Mouse (Mus musculus) liver, embryonic 16.5 days (tissue): ENCODE measurements around the gene Fam71b. TPM values are rescaled to one million over a fixed set of nuclear protein-coding genes. Genes with fewer than 3 reads are reported as not detected.

Source experiments
- ATAC-seq: fragments of 200-750 bp; cut with Nextera tagmentation; 2 replicates; pipeline ENCODE4 v1.8.0; 2017; ENCODE audit warnings: low read depth, mild to moderate bottlenecking, moderate number of reproducible peaks, moderate library complexity
- H3K27ac ChIP-seq: fragments of 300-500 bp; sonication (generic); 2 replicates; pipeline ENCODE4 v1.5.1; 2014; ENCODE audit warnings: mild to moderate bottlenecking, low read length
- H3K27me3 ChIP-seq: fragments of 300-500 bp; sonication (generic); 2 replicates; pipeline ENCODE4 v1.6.1; 2014; ENCODE audit warnings: low read depth, low read length, mixed read lengths; ENCODE audit not compliant: control insufficient read depth, insufficient read depth
- H3K36me3 ChIP-seq: fragments of 300-500 bp; sonication (generic); 2 replicates; pipeline ENCODE4 v1.6.1; 2014; ENCODE audit warnings: mild to moderate bottlenecking; ENCODE audit not compliant: control insufficient read depth, insufficient read depth
- H3K4me1 ChIP-seq: fragments of 300-500 bp; sonication (generic); 2 replicates; pipeline ENCODE4 v1.6.1; 2014; ENCODE audit warnings: low read depth, low read length, mixed read lengths; ENCODE audit not compliant: control insufficient read depth
- H3K4me2 ChIP-seq: fragments of 300-500 bp; sonication (generic); 2 replicates; pipeline ENCODE4 v1.6.1; 2014; ENCODE audit warnings: low read depth, low read length, mixed read lengths
- H3K4me3 ChIP-seq: fragments of 300-500 bp; sonication (generic); 2 replicates; pipeline ENCODE4 v1.5.1; 2014; ENCODE audit warnings: low read depth, mild to moderate bottlenecking, low read length
- H3K9ac ChIP-seq: fragments of 300-500 bp; sonication (generic); 2 replicates; pipeline ENCODE4 v1.6.1; 2014; ENCODE audit warnings: low read depth, low read length
- H3K9me3 ChIP-seq: fragments of 300-500 bp; sonication (generic); replicated peaks from 2 replicates; pipeline ENCODE4 v1.6.1; 2016; ENCODE audit warnings: low read length; ENCODE audit not compliant: control insufficient read depth
- WGBS: fragments of 180-500 bp; shearing (Covaris S2); extraction: QIAGEN DNeasy Blood & Tissue Kit; methylation state at CpG from one replicate; pipeline ENCODE4 v1.1.7; 2014; ENCODE audit not compliant: insufficient replicate concordance; 5-methylcytosine and 5-hydroxymethylcytosine counted together
- polyA plus RNA-seq: library from polyadenylated mRNA; unstranded; fragments of >200 nt; fragmentation: Nextera tagmentation; extraction: Ambion mirVana; gene quantifications from 2 replicates; pipeline ENCODE4 v1.2.1, GENCODE M21; 2015

Fam71b gene
- polyA plus RNA-seq, 1 experiment from 2014 or later: 0.04 TPM

DNA sequence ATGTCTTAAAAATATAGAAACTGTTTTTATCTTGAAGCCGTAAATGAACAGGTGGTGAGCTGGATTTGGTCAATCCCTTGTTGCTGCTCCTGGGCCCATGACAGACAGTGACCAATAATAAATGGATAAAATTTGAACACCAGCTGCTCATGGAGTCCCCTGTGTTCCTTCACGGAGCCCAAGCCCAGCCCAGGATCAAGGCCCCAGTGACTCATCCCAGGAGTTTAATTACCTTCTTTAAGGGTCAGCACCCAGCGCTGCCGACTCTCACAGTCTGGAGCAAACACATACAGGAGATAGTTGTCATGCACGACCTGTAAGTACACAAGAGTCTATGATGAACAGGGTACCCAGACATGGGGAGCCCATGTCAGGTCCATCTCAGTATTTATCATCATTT lies 30.6 kb upstream of the Fam71b start:
- Histone ChIP-seq H3K4me1 (peaks cover 3% of the 10 kb centered on the region), H3K27ac (no peak overlapping the region), H3K27me3 (no peaks in the 10 kb centered on the region), H3K4me2 (no peak overlapping the region), H3K36me3 (no peaks in the 10 kb centered on the region), H3K4me3 (no peak overlapping the region), H3K9ac (no peak overlapping the region), H3K9me3 (no peaks in the 10 kb centered on the region)
- 66% methylated on average over 5 of the region's 5 CpGs for WGBS
- no peak for ATAC-seq

DNA sequence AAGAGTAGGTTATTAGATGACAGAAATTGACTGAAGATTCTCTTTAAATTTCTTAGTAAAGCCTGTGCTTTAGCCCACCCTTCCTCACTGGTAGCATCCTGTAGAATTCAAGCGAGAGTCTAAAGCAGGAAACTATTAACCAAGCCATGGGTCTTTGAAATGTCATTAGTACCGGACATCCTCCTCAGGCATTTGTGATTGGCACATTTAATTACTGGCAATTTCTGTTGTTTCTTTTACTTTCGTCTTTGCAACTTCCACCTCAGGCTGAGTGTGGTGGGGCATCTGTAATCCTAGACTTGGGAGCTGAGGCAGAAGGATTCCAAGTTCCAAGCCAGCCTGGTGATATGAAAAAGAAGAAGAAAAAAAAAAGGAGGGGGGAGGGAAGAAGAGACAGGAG lies 30.0 kb upstream of the Fam71b start:
- WGBS: 36% methylated on average over 3 of the region's 3 CpGs
- Histone ChIP-seq H3K4me3 (no peak overlapping the region), H3K27ac (no peak overlapping the region), H3K27me3 (no peaks in the 10 kb centered on the region), H3K4me1 (peaks cover 3% of the 10 kb centered on the region), H3K9ac (no peak overlapping the region), H3K36me3 (no peaks in the 10 kb centered on the region), H3K4me2 (no peak overlapping the region), H3K9me3 (no peaks in the 10 kb centered on the region)
- ATAC-seq: no peak

DNA sequence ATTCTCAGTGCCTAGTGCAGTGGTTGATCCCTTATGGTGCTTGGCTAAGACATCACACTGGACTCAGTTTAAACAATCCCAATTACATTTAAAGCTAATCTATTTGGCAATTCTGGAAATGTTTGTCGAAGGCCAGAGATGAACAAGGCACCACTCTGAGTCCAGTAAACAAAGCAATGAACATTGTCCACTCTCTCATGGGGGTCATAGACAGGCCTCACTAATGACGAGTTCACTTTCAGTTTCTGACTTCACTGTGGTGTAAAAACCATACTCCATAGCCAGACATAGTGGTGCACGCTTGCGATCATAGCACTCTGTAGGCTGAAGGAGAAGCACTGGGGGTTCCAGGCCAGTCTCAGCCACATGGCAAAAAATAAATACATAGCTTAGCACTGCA lies 25.9 kb upstream of the Fam71b start:
- no peak overlapping the region for H3K27ac ChIP-seq
- 64% methylated on average over 4 of the region's 4 CpGs for WGBS
- H3K9me3 ChIP-seq: no peaks in the 10 kb centered on the region
- H3K9ac ChIP-seq: no peak overlapping the region
- H3K36me3 ChIP-seq: no peaks in the 10 kb centered on the region
- H3K4me2 ChIP-seq: no peak overlapping the region
- H3K27me3 ChIP-seq: no peaks in the 10 kb centered on the region
- no peak overlapping the region for H3K4me3 ChIP-seq
- peak; percentile 47; the same call in 1 of the 2 replicates for ATAC-seq
- peaks cover 3% of the 10 kb centered on the region for H3K4me1 ChIP-seq

DNA sequence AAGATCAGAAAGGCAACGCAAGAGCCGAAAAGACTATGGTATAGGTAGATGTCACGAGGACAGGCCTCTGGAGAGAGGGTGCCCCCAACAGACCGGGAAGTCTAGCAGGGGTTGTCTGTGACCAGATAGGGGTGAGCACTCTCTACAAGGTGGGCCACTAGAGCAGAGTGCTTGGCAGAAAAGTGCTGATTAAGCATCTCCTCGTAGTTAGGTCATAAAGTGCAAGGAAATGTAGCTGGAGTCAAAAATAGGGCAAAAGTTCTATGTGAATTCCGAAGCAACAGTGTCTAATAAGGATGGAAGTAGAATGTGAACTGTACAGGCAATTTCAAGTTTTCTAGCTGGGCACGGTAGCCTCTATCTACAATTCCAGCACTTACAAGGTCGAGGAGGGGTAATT lies 25.1 kb upstream of the Fam71b start:
- no peak overlapping the region for H3K27ac ChIP-seq
- 67% methylated on average over 8 of the region's 8 CpGs for WGBS
- no peaks in the 10 kb centered on the region for H3K9me3 ChIP-seq
- ATAC-seq: no peak
- H3K36me3 ChIP-seq: no peaks in the 10 kb centered on the region
- H3K4me2 ChIP-seq: no peak overlapping the region
- no peak overlapping the region for H3K4me3 ChIP-seq
- no peaks in the 10 kb centered on the region for H3K27me3 ChIP-seq
- peaks cover 3% of the 10 kb centered on the region for H3K4me1 ChIP-seq
- no peak overlapping the region for H3K9ac ChIP-seq

DNA sequence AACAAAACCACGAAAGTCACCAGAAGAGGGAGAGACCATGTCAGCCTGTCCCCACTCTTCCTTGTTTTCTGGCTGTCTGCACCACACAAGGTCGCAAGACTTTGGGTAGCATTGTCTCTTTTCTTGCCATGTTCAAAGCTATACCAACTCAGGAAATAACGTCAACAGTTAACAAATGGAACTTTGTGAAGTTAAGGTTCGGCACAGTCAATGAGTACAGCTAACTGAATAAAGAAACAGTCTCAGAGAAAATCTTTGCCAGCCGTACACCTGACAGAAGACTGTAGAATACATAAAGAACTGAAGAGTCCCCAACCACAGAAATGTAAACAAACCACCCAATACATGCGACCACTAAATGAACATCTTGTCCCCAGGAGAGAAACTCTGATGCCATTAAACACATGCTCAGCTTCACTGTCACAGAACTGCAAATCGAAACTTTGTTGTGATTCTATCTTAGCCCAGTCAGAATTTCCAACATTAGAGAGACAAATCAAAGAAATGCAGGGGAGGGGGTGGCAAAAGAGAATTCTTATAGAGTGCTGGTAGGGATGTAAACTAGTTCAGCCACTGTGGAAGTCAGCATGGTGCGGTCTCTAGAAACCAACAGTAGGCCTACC lies 23.9 kb upstream of the Fam71b start:
- WGBS: 54% methylated on average over 8 of the region's 8 CpGs
- no peak for ATAC-seq
- no peak overlapping the region for H3K4me2 ChIP-seq

DNA sequence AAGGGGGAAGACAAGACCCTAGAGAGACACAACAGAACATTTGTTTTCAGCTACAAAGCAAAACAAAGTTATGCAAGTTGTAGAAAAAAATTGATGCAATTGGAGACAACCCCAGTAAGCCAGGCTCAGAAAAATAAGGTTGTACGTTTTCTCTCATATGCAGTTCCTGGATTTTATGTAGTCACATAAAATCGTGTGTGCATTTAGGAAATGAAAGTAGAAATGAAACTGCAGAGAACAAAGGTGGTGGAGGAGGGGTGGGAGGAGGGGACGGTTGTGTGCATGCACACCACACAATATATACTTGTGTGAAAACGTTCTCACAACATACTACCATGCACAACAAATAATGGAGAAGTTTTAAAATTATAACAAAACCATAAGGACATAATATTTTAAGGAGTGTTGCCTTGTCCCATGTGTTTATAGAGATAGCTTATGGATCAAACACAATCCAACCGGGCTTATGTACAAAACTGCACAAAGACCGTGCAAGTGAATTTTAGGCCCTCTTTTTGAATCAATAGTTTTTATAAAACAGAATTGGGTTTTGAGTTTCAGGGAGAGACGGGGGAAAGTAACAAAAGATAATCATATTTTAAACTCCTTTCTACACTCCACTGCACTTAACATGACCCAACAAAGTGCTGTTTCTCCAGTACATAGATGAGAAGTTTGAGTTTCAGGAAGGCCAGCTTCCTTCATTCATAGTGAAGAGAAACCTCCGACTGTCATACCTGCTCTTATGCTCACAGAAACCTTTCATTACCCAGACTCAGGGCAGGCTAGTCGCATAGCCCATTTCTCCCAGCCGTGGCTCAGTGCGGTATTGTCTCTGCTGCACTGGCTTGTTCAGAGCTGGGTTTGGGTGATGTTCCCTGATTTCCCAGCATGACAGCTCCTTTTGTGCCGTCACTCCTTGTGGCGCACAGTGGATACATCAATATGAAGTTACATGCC lies 23.0 kb upstream of the Fam71b start:
- Histone ChIP-seq H3K4me3 (no peak overlapping the region), H3K27ac (no peak overlapping the region), H3K36me3 (no peaks in the 10 kb centered on the region), H3K4me2 (no peak overlapping the region), H3K9me3 (no peaks in the 10 kb centered on the region), H3K27me3 (no peaks in the 10 kb centered on the region), H3K9ac (no peak overlapping the region), H3K4me1 (peaks cover 13% of the 10 kb centered on the region)
- WGBS: 69% methylated on average over 13 of the region's 13 CpGs
- ATAC-seq: no peak

More for the DNA sequence above, 23.9 kb upstream of the Fam71b start:
- no peaks in the 10 kb centered on the region for H3K9me3 ChIP-seq
- no peak overlapping the region for H3K9ac ChIP-seq
- no peak overlapping the region for H3K4me3 ChIP-seq
- H3K4me1 ChIP-seq: peaks cover 8% of the 10 kb centered on the region
- H3K36me3 ChIP-seq: no peaks in the 10 kb centered on the region
- no peak overlapping the region for H3K27ac ChIP-seq
- H3K27me3 ChIP-seq: no peaks in the 10 kb centered on the region

DNA sequence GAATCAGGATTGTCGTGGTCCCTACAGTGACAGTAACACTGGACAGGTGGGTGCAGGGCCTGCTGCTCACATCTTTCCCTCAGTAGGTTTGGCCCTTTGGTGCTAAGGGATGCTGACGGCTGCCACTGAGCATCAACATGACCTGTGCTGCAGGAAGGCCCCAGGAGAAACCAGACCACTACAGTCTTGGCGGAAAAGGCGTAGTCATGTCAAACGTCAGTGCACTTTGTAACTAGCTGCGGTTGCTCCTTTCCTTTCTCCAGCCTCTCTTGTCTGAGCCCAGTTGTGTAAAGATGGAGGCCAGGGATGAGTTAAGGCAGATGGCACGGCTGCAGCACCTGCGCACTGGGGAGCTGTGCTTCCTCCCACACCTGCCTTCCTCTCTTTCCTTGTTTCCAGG lies 21.3 kb upstream of the Fam71b start:
- H3K27ac ChIP-seq: no peak overlapping the region
- WGBS: 79% methylated on average over 8 of the region's 8 CpGs
- H3K4me3 ChIP-seq: no peak overlapping the region
- no peak overlapping the region for H3K9ac ChIP-seq
- H3K27me3 ChIP-seq: no peaks in the 10 kb centered on the region
- H3K9me3 ChIP-seq: no peaks in the 10 kb centered on the region
- peaks cover 16% of the 10 kb centered on the region for H3K4me1 ChIP-seq
- H3K36me3 ChIP-seq: no peaks in the 10 kb centered on the region
- ATAC-seq: no peak
- H3K4me2 ChIP-seq: no peak overlapping the region

DNA sequence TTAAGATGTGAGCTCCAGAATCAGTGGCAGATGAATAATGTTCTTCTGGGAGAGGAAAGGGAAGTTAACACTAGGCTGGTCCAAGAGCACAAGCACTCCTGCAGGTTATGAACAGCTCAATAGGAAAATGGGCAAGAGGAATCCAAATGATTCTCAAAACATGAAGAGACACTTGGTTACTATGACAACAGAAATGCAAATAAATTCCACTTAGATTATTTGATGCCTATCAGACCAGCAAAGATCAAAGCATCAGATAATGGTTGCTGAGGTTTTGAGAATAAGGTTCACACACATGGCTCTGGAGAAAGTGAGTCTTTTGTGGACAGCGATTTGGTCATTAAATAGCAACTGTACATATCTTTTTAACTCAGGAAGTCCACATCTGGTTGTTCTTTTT lies 19.0 kb upstream of the Fam71b start:
- Histone ChIP-seq H3K4me3 (no peak overlapping the region), H3K4me1 (peaks cover 14% of the 10 kb centered on the region), H3K36me3 (no peaks in the 10 kb centered on the region), H3K27me3 (no peaks in the 10 kb centered on the region), H3K4me2 (no peak overlapping the region), H3K9me3 (no peaks in the 10 kb centered on the region), H3K27ac (no peak overlapping the region), H3K9ac (no peak overlapping the region)
- 63% methylated on average over 1 of the region's 1 CpGs for WGBS
- ATAC-seq: no peak
